Mouse (Mus musculus) splenic B cell, adult 2 months (primary cell): ENCODE results near the gene Epn3.

ENCODE experiments used
- DNase-seq: peaks from one replicate; pipeline ENCODE4 v3.0.0-alpha.2; 2011; ENCODE audit warnings: low read depth, low spot score
- H3K27me3 ChIP-seq: 2 replicates; pipeline ENCODE4 v1.6.1; 2012; ENCODE audit warnings: mild to moderate bottlenecking, low read length, moderate library complexity, mixed read lengths; ENCODE audit not compliant: control insufficient read depth, poor library complexity, insufficient read depth, severe bottlenecking
- H3K36me3 ChIP-seq: 2 replicates; pipeline ENCODE4 v1.6.1; 2012; ENCODE audit warnings: mild to moderate bottlenecking, low read length, moderate library complexity, mixed read lengths; ENCODE audit not compliant: control insufficient read depth, poor library complexity, insufficient read depth, severe bottlenecking

Epn3 gene

DNA sequence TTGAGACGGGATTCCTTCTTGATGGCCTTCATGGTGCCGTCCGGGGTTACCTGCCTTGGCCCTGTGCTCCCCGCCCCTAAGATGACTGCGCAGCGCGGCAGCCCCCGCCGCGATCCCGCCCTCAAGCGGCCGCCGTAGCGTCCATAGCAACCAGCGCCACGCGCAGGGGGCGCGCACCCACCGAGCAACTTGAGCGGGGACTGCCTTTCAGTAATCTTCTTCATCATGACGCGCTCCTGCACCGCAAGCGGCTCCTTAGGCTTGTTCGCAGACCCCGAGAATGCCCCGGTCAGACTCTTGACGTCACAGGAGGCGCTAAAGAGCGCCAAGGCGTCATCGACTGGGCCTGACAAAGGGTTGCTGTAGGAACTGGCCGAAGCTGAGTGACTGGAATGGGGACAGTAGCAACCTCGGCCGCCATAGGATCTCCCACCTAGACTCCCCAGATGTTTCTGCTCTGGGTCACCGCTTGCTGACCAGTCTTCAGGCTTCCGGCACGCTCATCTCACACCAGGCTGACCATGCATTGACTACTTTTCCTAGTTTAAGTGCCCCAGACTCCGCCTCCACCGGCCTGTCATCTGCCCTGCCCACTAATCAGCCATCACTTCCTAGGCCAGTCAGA, 21.6 kb upstream of the Epn3 start, which contains the start of gene Mycbpap:
Mycbpap (minus strand) TSS at position 524 of the 625 bp plus-strand sequence.
- Histone ChIP-seq H3K27me3 (no peaks in the 10 kb centered on the region), H3K36me3 (no peaks in the 10 kb centered on the region)
- DNase-seq, result peak; percentile 51

DNA sequence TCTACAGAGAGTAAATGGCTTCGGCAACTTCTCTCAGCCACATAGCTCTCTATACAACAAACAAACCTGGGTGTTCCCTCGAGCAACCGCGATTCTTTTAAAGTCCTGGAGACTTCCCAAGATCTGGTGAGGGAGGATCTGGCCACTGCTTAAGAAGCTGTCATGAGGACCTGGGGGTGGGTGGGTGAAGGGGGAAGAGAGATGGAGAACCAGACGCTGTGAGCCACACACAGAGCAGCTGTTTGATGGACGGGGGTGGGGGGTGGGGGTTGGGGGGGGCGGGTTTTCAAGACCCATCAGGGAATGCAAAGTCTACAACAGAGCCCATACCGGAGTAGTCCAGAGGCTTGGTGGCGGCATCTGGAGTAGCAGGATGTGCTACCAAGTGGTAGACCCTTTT, 13.7 kb upstream of the Epn3 start:
- Histone ChIP-seq H3K36me3 (no peaks in the 10 kb centered on the region), H3K27me3 (no peaks in the 10 kb centered on the region; the same call in 1 of the 2 replicates)
- no peak for DNase-seq

DNA sequence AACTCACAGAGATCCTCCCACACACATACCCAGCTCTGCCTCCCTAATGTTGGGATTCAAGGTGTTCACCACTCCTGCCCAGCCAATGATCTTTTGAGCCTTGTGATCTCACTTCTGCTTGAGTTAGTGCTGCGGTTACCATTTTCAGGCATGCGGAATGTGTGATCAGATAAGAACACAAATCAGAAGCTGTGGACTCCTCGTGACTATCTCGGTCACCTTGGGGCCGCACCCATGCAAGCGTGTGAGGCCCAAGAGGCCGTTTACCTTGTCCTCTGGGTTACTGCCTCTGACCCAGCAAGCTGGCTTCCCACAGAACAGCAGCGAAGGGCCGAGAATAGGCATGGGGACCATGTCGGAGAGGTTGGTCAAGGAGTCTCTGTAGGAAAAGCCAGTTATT, 9.2 kb upstream of the Epn3 start:
- no peak for DNase-seq
- Histone ChIP-seq H3K36me3 (no peaks in the 10 kb centered on the region), H3K27me3 (no peaks in the 10 kb centered on the region; the same call in 1 of the 2 replicates)

DNA sequence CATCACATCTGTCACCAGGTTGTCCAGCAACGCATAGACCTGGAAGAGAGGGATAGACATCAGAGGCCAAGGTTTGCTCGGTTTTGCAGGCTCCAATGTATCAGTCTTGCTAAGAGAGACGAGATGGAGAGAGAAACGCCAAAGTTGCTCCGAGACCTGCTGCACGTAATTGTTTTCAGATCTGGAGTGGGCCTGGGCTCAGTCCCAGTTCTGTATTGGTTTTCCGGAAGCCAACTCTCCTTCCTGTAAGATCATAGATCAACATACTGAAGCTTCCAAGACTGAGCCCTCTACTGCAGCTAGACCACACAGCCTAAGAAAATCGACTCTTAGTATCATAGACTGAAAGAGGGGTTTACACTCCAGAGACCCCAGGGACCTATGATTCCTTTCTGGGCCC, 1.7 kb upstream of the Epn3 start:
- no peaks in the 10 kb centered on the region for H3K36me3 ChIP-seq
- H3K27me3 ChIP-seq, result peaks cover 2% of the 10 kb centered on the region
- no peak for DNase-seq

DNA sequence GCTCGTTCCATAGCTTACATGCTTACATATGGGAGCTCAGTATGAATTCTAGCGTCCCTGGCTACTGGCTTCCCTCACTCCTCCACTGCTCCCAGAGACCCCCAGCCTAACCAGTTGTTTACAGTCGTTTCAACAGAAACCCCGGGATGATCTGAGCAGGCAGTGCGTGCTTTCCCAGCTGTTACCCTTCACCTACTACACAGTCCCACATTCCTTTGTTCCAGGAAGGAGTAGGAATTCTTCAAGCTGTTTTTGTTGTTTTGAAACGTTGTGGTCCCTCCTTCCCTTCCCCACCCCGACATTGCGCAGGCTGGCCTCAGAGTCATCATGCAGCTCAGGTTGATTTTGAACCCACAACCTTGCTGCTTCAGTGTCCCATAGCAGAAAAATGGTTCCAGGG, 588 bp upstream of the Epn3 start:
- H3K27me3 ChIP-seq, result peaks cover 2% of the 10 kb centered on the region
- DNase-seq, result no peak

DNA sequence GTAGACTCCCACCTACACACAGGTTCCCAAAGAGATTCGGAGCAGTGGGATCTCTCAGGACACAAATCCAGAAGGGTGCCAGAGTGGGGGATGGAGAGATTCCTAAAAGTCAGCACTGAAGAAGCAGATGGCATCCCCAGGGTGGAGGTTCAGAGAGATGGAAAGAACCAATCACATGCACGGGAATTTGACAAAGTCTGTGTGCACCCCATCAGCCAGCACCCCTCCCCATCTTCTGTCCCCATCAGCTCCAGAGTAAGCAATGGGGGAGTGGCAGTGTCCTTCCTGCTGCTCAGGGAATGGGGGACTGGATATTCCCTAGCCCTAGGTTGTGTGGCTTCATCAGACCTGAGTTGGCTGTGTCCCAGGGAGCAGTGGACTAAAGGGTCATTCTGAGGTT, 739 bp downstream of the Epn3 start:
- no peak for DNase-seq
- H3K36me3 ChIP-seq, result no peaks in the 10 kb centered on the region

More for the DNA sequence above, 588 bp upstream of the Epn3 start:
- H3K36me3 ChIP-seq, result no peaks in the 10 kb centered on the region

DNA sequence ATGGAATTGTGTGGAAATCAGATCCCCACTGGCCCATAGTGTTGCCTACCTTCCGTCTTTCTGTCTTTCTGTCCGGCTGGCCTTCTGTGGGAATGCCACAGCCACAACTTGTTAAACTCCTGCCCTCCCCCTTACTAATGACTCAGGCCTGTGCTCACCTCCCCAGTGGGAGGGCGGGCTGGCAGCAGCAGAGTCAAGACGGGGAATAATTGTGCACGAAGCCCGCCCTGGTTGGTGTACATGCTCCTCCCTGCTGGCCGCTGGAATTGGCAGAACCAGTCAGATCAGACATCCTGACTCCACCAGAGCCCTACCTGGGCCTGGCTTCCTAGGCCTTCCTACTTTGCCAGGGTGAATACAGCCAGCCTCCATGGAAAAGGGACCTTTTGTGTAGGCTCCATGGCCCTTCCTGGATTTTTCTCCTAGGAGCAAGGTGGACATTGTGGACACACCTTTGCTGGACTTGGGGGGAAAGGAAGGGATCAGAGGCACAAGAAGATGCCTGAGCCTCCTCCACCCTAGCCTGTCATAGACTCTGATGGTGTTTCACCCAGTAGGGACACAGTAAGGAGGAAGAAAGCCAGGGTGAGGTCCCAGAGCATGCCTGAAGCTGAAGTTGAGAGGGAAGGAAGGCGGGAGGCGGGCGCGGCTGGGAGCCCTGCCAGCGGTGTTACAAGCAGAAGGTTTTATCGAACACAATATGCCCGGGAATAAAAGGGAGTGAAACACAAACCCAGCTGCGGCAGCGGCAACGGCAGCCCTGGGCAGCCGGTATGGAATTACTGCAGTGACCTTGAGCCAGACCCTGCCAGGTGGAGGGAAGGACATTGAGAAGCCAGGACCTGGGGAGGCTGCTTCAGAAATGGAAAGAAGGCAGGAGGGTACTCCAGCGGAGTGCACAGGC, 1.4 kb downstream of the Epn3 start:
- Histone ChIP-seq H3K27me3 (peaks cover 2% of the 10 kb centered on the region), H3K36me3 (no peaks in the 10 kb centered on the region)
- no peak for DNase-seq

More for the DNA sequence above, 739 bp downstream of the Epn3 start:
- H3K27me3 ChIP-seq, result peaks cover 2% of the 10 kb centered on the region

DNA sequence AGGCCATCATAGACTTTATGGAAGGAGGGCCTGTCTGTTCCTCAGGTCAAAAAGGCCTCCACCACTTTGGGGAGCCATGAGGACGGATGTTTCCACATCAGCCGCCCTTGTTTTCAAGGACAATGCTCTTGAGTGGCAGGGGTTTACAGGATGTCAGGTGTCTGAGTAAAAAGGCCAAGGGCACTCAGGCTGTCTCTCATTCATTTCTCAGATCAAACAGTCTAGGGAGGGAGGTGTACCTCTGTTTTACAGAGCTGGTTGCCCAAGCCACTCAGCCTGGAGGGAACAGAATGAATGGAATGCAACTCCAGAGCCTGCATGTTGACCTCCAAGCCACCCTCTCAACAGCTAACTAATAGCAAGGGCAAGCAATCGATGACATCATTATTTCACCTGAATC, 4.4 kb downstream of the Epn3 start:
- H3K27me3 ChIP-seq, result peaks cover 2% of the 10 kb centered on the region
- DNase-seq, result no peak
- H3K36me3 ChIP-seq, result no peaks in the 10 kb centered on the region

DNA sequence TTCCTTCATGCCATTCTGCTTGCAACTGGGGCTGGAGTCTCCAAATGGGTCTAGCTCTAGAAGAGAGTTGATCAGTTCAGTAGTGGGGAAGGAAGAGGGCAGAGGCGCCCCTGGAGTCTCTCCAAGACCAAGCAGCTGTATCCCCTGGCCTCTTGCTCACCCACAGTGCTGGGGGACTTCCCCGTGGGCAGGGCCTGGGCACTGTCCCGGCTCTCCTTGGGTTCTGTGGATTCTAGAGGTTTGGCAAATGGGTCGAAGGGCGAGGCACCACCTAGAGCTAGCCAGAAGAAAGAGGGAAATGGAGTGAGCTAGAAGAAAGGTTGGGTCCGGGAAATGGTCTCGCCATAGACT, 8.1 kb downstream of the Epn3 start:
- no peak for DNase-seq
- Histone ChIP-seq H3K27me3 (no peaks in the 10 kb centered on the region; the same call in none of the 2 replicates), H3K36me3 (no peaks in the 10 kb centered on the region)

DNA sequence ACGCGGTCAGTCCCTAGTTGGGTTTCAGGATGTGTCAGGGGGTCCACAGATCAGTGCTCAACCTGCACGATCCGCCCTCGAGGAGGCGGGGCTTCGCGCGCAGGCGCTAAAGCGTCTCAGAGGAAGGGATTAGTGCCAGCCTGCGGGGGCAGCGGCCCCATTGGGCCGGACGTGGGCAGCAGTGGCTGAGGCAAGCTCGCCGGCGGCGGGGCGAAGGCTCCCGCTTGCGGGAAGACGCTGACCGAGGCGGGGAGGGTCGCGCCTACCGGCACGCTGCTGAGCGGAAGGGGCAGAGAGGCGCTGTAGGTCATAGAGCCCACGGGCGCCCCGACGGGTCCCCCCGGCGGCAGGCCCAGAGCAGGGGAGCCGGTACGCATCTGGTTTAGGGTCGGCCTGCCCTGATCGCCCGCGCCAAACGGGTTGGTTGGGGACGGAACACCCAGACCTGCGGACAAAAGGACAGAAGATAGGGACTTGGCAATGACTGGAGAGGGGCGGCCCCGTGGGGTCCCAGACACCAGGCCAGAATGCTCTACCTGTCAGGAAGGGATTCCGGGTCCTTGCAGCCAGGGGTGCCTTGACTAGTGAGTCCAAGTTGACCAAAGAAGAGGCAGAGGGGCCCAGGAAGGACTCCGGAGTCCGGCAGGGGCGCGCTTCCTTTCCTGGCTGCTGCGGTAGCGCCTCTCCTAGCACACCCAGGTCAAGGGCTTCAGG, 8.6 kb downstream of the Epn3 start:
- DNase-seq, result no peak
- Histone ChIP-seq H3K36me3 (no peaks in the 10 kb centered on the region), H3K27me3 (no peaks in the 10 kb centered on the region; the same call in none of the 2 replicates)

DNA sequence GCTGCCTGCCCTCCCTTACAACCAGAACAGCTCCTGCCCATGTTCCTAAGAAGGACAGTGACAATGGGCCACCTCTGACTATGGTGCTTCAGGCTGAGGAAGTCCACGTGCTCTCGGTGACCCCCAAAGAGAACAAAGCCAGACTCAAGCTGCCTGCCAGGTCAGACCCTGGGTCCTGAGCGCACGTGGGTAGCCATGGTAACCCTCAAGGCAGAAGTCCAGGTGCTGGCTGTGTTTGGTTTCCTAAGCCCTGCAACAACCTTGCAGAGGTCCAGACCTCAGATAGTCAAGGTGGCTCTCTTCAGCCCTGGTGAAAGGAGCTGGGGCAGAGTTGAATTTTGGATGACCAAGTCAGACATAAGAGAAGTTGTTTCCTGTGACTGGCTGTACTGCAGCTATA, 10.0 kb downstream of the Epn3 start:
- Histone ChIP-seq H3K36me3 (no peaks in the 10 kb centered on the region), H3K27me3 (no peaks in the 10 kb centered on the region; the same call in none of the 2 replicates)
- no peak for DNase-seq

DNA sequence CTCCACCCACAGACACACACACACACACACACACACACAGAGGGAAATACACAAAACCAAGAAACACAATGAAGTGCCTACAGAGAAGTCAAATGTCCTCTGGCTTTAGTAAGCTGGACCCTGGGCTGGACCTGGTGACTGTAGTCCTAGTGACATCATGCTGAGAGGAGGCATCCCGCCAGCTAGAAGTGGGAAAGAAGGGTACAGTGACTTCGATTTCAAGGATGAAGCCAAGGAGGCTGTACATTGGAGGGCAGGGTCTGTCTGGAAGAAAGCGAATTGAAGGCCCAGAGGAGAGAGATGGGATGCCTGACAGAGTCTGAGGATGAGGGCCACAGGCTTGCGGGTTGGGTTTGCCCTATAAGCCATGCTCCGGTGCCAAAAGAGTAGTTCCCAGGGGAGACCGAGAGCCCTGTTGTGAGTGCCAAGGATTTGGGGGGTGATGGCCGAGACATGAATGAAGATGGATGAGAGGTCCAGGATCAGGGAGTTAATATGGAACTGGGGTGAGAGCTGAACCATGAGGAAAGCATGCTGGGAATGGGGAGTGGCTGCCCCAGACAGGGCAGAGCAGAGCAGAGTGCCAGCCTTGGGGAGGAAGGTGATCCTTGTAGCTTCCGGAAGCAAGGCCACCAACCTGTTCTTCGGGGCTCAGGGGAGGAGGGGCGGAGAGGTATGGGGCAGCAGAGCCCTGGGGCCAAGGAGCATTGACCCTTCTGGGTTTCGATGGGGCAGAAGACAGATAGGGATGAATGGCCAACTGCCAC, 10.8 kb downstream of the Epn3 start:
- H3K36me3 ChIP-seq, result no peaks in the 10 kb centered on the region
- no peak for DNase-seq
- H3K27me3 ChIP-seq, result no peaks in the 10 kb centered on the region; the same call in none of the 2 replicates

DNA sequence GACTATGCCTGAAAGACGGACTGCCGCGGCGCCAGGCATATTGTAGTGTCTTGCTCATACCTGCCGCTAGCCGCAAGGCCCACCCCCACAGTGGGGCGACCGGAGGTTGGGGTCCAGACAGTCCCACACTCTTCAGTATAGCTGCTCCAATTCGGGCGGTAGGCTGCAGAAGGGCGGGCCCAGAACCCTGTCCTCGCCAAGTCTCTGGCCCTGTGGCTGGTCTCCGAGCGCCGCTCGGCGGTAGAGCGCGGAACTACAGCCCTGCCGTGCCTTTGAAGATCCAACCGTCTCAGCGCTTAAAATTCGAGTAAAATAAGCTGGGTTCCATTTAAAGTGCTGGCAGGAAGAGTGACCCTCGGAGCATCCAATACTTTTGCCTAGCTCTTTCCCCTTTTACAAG, 13.8 kb downstream of the Epn3 start, which contains the start of gene Spata20:
Spata20 (minus strand) TSS at position 179 of the 400 bp plus-strand sequence.
- DNase-seq, result peak; percentile 42
- Histone ChIP-seq H3K36me3 (no peaks in the 10 kb centered on the region), H3K27me3 (no peaks in the 10 kb centered on the region; the same call in 1 of the 2 replicates)

DNA sequence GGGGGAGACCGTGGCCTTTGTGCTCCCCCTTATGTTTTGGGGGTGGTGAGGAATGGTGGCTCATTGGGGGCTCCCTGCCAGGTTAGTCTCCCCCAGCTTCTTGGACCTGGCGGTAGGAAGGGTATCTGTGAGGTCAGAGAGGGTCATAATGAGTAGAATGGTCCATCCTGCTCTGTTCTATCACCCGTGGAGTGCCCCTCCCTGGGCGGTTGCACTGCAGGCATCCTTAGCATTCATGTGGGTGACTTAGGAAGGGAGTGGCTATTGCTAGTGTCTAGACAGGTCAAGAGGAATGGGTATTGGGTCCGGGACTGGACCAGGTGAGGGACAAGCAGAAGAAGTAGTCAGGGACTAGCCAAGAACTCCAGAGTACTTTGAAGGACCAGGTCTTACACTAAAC, 14.6 kb downstream of the Epn3 start:
- Histone ChIP-seq H3K27me3 (no peaks in the 10 kb centered on the region; the same call in 1 of the 2 replicates), H3K36me3 (no peaks in the 10 kb centered on the region)
- DNase-seq, result no peak
